Mouse (Mus musculus): ENCODE data around the gene Ankle2.
A peak's percentile ranks its signal among the peaks of the same experiment; 100 is the strongest.

The Ankle2 gene

GRCm38 (mm10) chr5:110284536-110284935, 53.7 kb downstream of the Ankle2 start:
- DNase-seq (ENCODE audit: low spot score) = no peak

GRCm38 (mm10) chr5:110285156-110285555, 54.4 kb downstream of the Ankle2 start:
- no peak for DNase-seq (ENCODE audit: low spot score)

GRCm38 (mm10) chr5:110285770-110286445, 55.1 kb downstream of the Ankle2 start, which contains the start of the genes Pxmp2 and Pole:
Gene Pxmp2 (minus strand): TSS chr5:110286186.
Gene Pole (plus strand): TSS chr5:110286306.
- peak; percentile 94 for DNase-seq (ENCODE audit: low spot score)

GRCm38 (mm10) chr5:110286446-110287083, 55.8 kb downstream of the Ankle2 start:
- no peak for DNase-seq (ENCODE audit: low spot score)

GRCm38 (mm10) chr5:110287084-110287475, 56.3 kb downstream of the Ankle2 start:
- DNase-seq (ENCODE audit: low spot score) = no peak

- no peak for DNase-seq (ENCODE audit: low spot score)
These were observed 60.8 kb downstream of the Ankle2 start for GRCm38 (mm10) chr5:110291649-110292048.

GRCm38 (mm10) chr5:110296637-110297036, 65.8 kb downstream of the Ankle2 start:
- DNase-seq (ENCODE audit: low spot score) = no peak

- DNase-seq (ENCODE audit: low spot score) = no peak
These were observed 69.8 kb downstream of the Ankle2 start for GRCm38 (mm10) chr5:110300591-110300990.
